Mouse (Mus musculus): Measurements from ENCODE around the gene P2ry10. TPM values are rescaled to one million over a fixed set of nuclear protein-coding genes. Genes with fewer than 3 reads are reported as not detected.

P2ry10 gene
- total and polyA plus RNA-seq, 3 experiments = 8.3 to 42.2 (median 9.7) TPM

- Histone ChIP-seq H3K27me3 (replicated peaks) (no peaks in the 10 kb centered on the region), H3K4me1 (ENCODE audit: control insufficient read depth in 1 of 2, insufficient read depth in 2 of 2) (no peaks in the 10 kb centered on the region), H3K4me3 (replicated peaks in 1 of 3; ENCODE audit: low read depth in 2 of 3, low read length in 2 of 3, poor library complexity in 1 of 3) (no peak overlapping the region), H3K79me2 (replicated peaks; ENCODE audit: control insufficient read depth, extremely low read depth, insufficient read depth, poor library complexity, severe bottlenecking) (no peaks in the 10 kb centered on the region), H3K9me3 (replicated peaks; ENCODE audit: low read length) (no peaks in the 10 kb centered on the region), H3K27ac (ENCODE audit: insufficient read depth, low read depth) (no peak overlapping the region), H3K36me3 (replicated peaks in 1 of 2; ENCODE audit: control insufficient read depth in 1 of 2, insufficient read depth in 1 of 2, low read length in 1 of 2) (no peaks in the 10 kb centered on the region), H3K9ac (ENCODE audit: insufficient read depth, low read depth) (no peak overlapping the region), H3K4me2 (ENCODE audit: insufficient read depth, low read depth, poor library complexity, severe bottlenecking) (no peak overlapping the region)
- in situ Hi-C loops (cut with MboI; ENCODE audit: low pct_ligation_motif_present, low pct_unique_long_range_greater_than_20kb, low sequenced_read_pairs) = no loop called here
- no peak for DNase-seq (ENCODE audit: extremely low read depth)
- no peak for TF ChIP-seq TCF12 (IDR thresholded peaks at IDR 0.05; ENCODE audit: low read depth, low read length)
- no peak for TF ChIP-seq ZMIZ1 (IDR thresholded peaks at IDR 0.05; ENCODE audit: low read depth, low read length)
- TF ChIP-seq ETS1 (conservative IDR thresholded peaks at IDR 0.05; ENCODE audit: low read depth, low read length) = no peak
- TF ChIP-seq CHD2 (IDR thresholded peaks at IDR 0.05; ENCODE audit: low read length) = no peak
- TF ChIP-seq SMC3 (IDR thresholded peaks at IDR 0.05; ENCODE audit: low read depth, low read length) = no peak
- TF ChIP-seq POLR2A (IDR thresholded peaks at IDR 0.05; ENCODE audit: low read depth, low read length) = no peak
- no peak for TF ChIP-seq TBP (conservative IDR thresholded peaks at IDR 0.05; ENCODE audit: low read depth, low read length)
- no peak for TF ChIP-seq ZC3H11A (IDR thresholded peaks at IDR 0.05; ENCODE audit: low read depth, low read length)
- dilution Hi-C loops (cut with MboI; ENCODE audit: extremely low pct_ligation_motif_present, extremely low pct_unique_long_range_greater_than_20kb, low sequenced_read_pairs) = no loop called here
Measured at GRCm38 (mm10) chrX:107116987-107117386, 28.7 kb downstream of the P2ry10 start.

GRCm38 (mm10) chrX:107143184-107143583 is 54.9 kb downstream of the P2ry10 start:
- H3K27me3 ChIP-seq (replicated peaks) = no peaks in the 10 kb centered on the region
- H3K9ac ChIP-seq (ENCODE audit: insufficient read depth, low read depth) = no peak overlapping the region
- H3K79me2 ChIP-seq (replicated peaks; ENCODE audit: control insufficient read depth, extremely low read depth, insufficient read depth, poor library complexity, severe bottlenecking) = no peaks in the 10 kb centered on the region
- H3K4me3 ChIP-seq (replicated peaks in 1 of 3; ENCODE audit: low read depth in 2 of 3, low read length in 2 of 3, poor library complexity in 1 of 3) = no peak overlapping the region
- dilution Hi-C loops (cut with MboI; ENCODE audit: extremely low pct_ligation_motif_present, extremely low pct_unique_long_range_greater_than_20kb, low sequenced_read_pairs) = no loop called here
- no peak overlapping the region for H3K4me2 ChIP-seq (ENCODE audit: insufficient read depth, low read depth, poor library complexity, severe bottlenecking)
- TF ChIP-seq ETS1 (conservative IDR thresholded peaks at IDR 0.05; ENCODE audit: low read depth, low read length) (no peak), EP300 (IDR thresholded peaks at IDR 0.05; ENCODE audit: low read length) (no peak), USF1 (IDR thresholded peaks at IDR 0.05; ENCODE audit: low read depth, low read length) (no peak), E2F4 (IDR thresholded peaks at IDR 0.05; ENCODE audit: insufficient replicate concordance, low read depth, low read length) (no peak), PAX5 (IDR thresholded peaks at IDR 0.05; ENCODE audit: low read length) (no peak), SIN3A (IDR thresholded peaks at IDR 0.05; ENCODE audit: low read length) (no peak), JUN (IDR thresholded peaks at IDR 0.05; ENCODE audit: insufficient read depth, low read depth, low read length) (no peak), POLR2AphosphoS2 (IDR thresholded peaks at IDR 0.05; ENCODE audit: low read depth, low read length) (no peak), IRF4 (IDR thresholded peaks at IDR 0.05; ENCODE audit: low read depth, low read length) (no peak), ELF1 (IDR thresholded peaks at IDR 0.05; ENCODE audit: low read depth, low read length) (no peak)
- no peaks in the 10 kb centered on the region for H3K4me1 ChIP-seq (ENCODE audit: control insufficient read depth in 1 of 2, insufficient read depth in 2 of 2)
- no peaks in the 10 kb centered on the region for H3K9me3 ChIP-seq (replicated peaks; ENCODE audit: low read length)
- DNase-seq (ENCODE audit: extremely low read depth) = no peak
- in situ Hi-C loops (cut with MboI; ENCODE audit: low pct_ligation_motif_present, low pct_unique_long_range_greater_than_20kb, low sequenced_read_pairs) = no loop called here
- no peak overlapping the region for H3K27ac ChIP-seq (ENCODE audit: insufficient read depth, low read depth)
- H3K36me3 ChIP-seq (replicated peaks in 1 of 2; ENCODE audit: control insufficient read depth in 1 of 2, insufficient read depth in 1 of 2, low read length in 1 of 2) = no peaks in the 10 kb centered on the region
